Mouse (Mus musculus): Measurements from ENCODE around the gene Psmd7. TPM values are rescaled to one million over a fixed set of nuclear protein-coding genes. Genes with fewer than 3 reads are reported as not detected.

Gene Psmd7
- polyA plus RNA-seq, 1 experiment = 56.9 TPM

DNA sequence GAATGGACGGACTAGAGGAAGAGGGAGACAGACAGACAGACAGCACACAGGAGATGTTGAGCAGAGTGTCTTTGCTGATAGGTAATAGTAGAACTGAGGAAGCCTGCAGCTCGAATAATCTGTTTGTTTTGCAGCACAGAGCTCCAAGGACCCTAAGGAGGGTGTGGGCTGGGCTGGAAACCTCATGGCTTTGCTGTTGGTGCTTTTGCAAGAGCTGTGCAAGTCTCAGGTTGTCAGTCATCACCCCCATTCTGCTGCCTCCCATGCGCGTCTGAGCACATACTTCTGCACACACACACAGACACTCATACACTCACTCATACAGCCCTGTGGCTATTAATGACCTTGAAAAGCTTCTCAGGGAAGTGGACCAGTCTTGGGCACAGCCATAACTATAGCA, 50.8 kb downstream of the Psmd7 start:
- TF ChIP-seq CTCF (conservative IDR thresholded peaks at IDR 0.05; ENCODE audit: insufficient read depth, insufficient read length, low read depth, low read length) = no peak
- no peak for TF ChIP-seq POLR2A (IDR thresholded peaks at IDR 0.05; ENCODE audit: low read depth, low read length)
- Histone ChIP-seq H3K4me3 (ENCODE audit: insufficient read depth, low read depth, low read length) (no peak overlapping the region), H3K4me1 (ENCODE audit: control insufficient read depth, insufficient read depth, low read length) (no peaks in the 10 kb centered on the region), H3K27ac (ENCODE audit: insufficient read depth, low read depth, low read length) (no peak overlapping the region), H3K36me3 (ENCODE audit: control insufficient read depth, insufficient read depth, low read length) (no peaks in the 10 kb centered on the region; the same call in 1 of the 2 replicates), H3K27me3 (replicated peaks; ENCODE audit: control insufficient read depth, insufficient read depth, low read length) (no peaks in the 10 kb centered on the region)
- no peak for DNase-seq
- 74% methylated on average over 4 of the region's 4 CpGs for WGBS

Other genes starting within 250 kb of the Psmd7 start
- gene Nqo1, start 185.3 kb downstream of the Psmd7 start, polyA plus RNA-seq (2012; rRNA removed) = 41.0 and 42.9 TPM in 2 replicates
- gene Nob1, start 163.4 kb downstream of the Psmd7 start, polyA plus RNA-seq (2012; rRNA removed) = 23.1 and 25.6 TPM in 2 replicates
- 44.0 and 46.3 TPM in 2 replicates for gene Wwp2, start 152.1 kb downstream of the Psmd7 start, polyA plus RNA-seq (2012; rRNA removed)

All from kidney, adult 2 months (tissue).